Mouse (Mus musculus): ENCODE results near the gene Sdc1.

DNA sequence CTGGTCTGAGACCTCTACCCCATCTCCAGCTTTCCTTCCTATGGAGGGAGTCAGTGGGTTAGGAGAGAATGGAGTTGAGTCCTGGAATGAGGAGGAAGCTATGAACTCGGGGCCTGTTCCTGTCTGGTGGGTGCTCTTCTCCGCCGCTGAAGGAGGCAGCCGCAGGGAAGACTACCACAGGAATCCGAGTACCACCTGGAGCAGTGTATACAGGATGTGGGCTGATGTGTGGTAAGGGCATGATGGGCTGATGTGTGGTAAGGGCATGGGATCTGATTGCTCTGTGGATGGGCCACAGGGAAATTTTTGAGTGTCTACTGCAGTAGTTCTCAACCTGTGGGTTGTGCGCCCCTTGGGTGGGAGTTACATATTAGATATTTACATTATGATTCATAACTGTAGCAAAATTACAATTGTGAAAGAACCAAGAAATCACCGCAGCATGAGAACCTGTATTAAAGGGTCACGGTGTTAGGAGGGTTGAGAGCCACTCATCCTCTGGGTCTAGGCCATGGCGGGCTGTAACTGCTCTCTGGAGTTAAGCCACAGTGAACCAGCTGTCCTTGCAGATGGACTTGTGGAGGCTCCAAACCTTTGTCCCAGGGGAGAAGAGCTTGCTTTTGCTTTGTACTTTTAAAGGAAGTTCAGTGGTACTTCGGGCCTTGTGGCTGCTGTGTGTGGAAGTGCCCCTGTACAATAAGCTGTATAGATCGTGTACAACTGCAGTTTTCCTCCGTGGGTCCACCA, 16.0 kb downstream of the Sdc1 start:
- TF ChIP-seq POLR2A (IDR thresholded peaks at IDR 0.05; ENCODE audit: low read depth, low read length) (no peak), CTCF (IDR thresholded peaks at IDR 0.05; ENCODE audit: extremely low read depth, insufficient read depth, insufficient read length, insufficient replicate concordance) (no peak)

Data from spleen, adult 2 months (tissue).